Mouse (Mus musculus) kidney, adult 2 months (tissue): Measurements from ENCODE around the gene Fam53a. TPM values are rescaled to one million over a fixed set of nuclear protein-coding genes. Genes with fewer than 3 reads are reported as not detected.

Experiments
- DNase-seq: peaks from one replicate; pipeline ENCODE4 v3.0.0; 2021
- H3K27ac ChIP-seq: fragments of 200-500 bp; 2 replicates; pipeline ENCODE4 v1.5.1; 2012; ENCODE audit warnings: low read depth, low read length, control low read depth, inconsistent platforms; ENCODE audit not compliant: insufficient read depth
- H3K27me3 ChIP-seq: fragments of 200-500 bp; replicated peaks from 2 replicates; pipeline ENCODE4 v1.6.1; 2012; ENCODE audit warnings: mild to moderate bottlenecking, moderate library complexity, low read length, inconsistent platforms; ENCODE audit not compliant: control insufficient read depth, insufficient read depth
- H3K36me3 ChIP-seq: fragments of 200-500 bp; 2 replicates; pipeline ENCODE4 v1.6.1; 2012; ENCODE audit warnings: mild to moderate bottlenecking, moderate library complexity, low read length, inconsistent platforms; ENCODE audit not compliant: control insufficient read depth, insufficient read depth
- H3K4me1 ChIP-seq: fragments of 200-500 bp; 2 replicates; pipeline ENCODE4 v1.6.1; 2011; ENCODE audit warnings: low read length; ENCODE audit not compliant: control insufficient read depth, insufficient read depth
- H3K4me3 ChIP-seq: fragments of 200-500 bp; 2 replicates; pipeline ENCODE4 v1.5.1; 2011; ENCODE audit warnings: mild to moderate bottlenecking, low read depth, low read length, control low read depth; ENCODE audit not compliant: insufficient read depth
- CTCF ChIP-seq: fragments of 200-500 bp; conservative IDR thresholded peaks from 2 replicates; pipeline ENCODE4 v1.5.1; 2011; ENCODE audit warnings: low read depth, mild to moderate bottlenecking, control low read depth, low read length, moderate library complexity, mixed read lengths; ENCODE audit not compliant: insufficient read depth, insufficient read length
- POLR2A ChIP-seq: fragments of 200-500 bp; IDR thresholded peaks from one replicate; pipeline ENCODE4 v1.6.1; 2011; ENCODE audit warnings: low read depth, low read length, control low read depth
- WGBS: fragments of 180-500 bp; shearing (Covaris S2); methylation state at CpG from one replicate; pipeline ENCODE4 v1.1.7; 2018; 5-methylcytosine and 5-hydroxymethylcytosine counted together
- polyA plus RNA-seq: library from polyadenylated mRNA; depleted of rRNA; stranded (reverse); fragments of >200 nt; gene quantifications from 2 replicates; pipeline ENCODE4 v1.2.3, GENCODE M21; 2012; rRNA removed

Gene Fam53a
- polyA plus RNA-seq = 20.8 and 27.1 TPM in 2 replicates

DNA sequence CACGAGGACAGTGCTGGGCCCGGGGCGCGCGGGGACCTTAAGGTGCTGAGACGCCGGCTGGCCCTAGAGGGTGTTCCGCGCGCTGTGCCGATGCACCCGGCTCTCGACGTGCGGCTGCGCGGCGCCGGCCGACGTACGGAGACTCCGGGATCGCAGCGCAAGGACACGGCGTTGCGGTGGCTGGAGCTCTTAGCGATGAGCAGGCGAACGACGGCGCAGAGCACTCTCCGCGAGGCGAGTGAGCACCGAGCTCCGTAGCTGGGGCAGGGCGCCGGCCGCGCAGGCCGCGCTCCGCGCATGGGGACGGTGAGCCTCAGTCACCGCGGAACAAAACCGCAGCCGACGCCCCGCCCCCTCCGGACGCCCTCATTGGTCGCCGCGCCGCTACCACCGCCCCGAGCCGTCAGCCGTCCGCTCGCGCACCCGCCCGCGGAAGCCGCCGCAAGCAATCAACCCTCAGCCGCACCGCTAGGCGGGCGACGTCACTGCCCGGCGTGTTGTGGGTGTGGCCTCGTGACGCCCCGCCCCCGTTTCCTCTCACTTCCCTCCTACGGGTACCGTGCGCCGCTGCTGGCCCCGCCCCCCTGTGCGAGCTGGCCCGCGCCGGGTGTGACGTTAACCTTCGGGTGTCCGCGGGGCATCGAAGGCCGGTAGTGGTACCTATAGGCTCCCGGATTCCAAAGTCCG, at the start of gene Fam53a, which contains the start of gene Gm9903:
Fam53a (minus strand) TSS at position 335 of the 687 bp plus-strand sequence.
Gm9903 (plus strand) TSS at position 625 of the 687 bp plus-strand sequence.
- no peaks in the 10 kb centered on the region for H3K27me3 ChIP-seq
- TF ChIP-seq POLR2A (peak; percentile 94), CTCF (peak; percentile 21; the same call in 1 of the 2 replicates)
- H3K4me3 ChIP-seq = peak within 1 kb of the TSS; percentile 93
- H3K4me1 ChIP-seq = peaks cover 6% of the 10 kb centered on the region; the same call in 1 of the 2 replicates
- DNase-seq = peak; percentile 100
- peak within 1 kb of the TSS; percentile 78 for H3K27ac ChIP-seq
- WGBS = under 1% methylated on average over 94 of the region's 99 CpGs
- H3K36me3 ChIP-seq = no peaks in the 10 kb centered on the region

DNA sequence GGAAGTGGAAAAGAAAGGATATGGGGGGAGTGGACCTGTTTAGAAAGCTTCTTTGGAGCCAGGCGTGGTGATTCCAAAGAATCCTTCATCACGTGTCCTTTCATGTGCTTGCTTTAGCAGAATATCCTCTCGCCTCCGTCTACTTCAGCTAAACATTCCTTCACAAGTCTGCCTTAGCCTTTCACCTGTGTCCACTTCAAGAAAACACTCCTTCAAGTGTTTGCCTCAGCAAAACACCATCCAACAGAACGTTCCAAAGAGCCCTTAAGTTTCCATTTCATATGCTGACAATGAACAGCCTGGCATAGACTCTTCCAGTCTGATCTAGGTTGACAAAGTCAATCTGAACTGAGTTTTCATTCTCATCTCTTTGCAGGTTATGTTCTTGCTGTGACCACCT, 48.8 kb upstream of the Fam53a start:
- WGBS = 75% methylated on average over 5 of the region's 5 CpGs
- no peaks in the 10 kb centered on the region for H3K27me3 ChIP-seq
- DNase-seq = peak; percentile 22
- no peaks in the 10 kb centered on the region for H3K4me1 ChIP-seq
- H3K27ac ChIP-seq = no peak overlapping the region; the same call in 1 of the 2 replicates
- no peaks in the 10 kb centered on the region for H3K36me3 ChIP-seq
- TF ChIP-seq CTCF (no peak), POLR2A (no peak)
- H3K4me3 ChIP-seq = no peak overlapping the region

DNA sequence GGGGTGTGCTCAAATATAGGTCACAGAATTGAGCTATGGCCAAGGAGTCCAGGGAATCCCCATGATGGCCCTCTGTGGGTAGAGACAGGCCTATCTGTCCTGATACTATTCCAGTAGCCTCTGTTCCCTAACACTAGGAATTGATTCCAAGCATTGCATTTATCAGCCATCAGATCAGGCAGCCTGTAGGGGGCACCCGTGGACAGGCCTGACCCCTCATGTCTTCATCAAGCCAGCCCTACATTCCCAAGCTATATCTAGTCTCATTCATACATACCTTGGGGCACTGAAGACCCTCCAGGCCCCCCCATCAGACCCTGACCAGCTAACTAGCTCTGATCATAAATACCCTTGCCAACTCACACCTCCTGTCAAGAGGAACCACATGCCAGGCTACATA, 46.5 kb upstream of the Fam53a start:
- H3K36me3 ChIP-seq = no peaks in the 10 kb centered on the region
- no peaks in the 10 kb centered on the region for H3K27me3 ChIP-seq
- DNase-seq = peak; percentile 62
- H3K4me3 ChIP-seq = no peak overlapping the region
- TF ChIP-seq CTCF (peak; percentile 78), POLR2A (no peak)
- no peak overlapping the region for H3K27ac ChIP-seq
- WGBS = 0% methylated on average over 1 of the region's 1 CpGs
- H3K4me1 ChIP-seq = no peaks in the 10 kb centered on the region

DNA sequence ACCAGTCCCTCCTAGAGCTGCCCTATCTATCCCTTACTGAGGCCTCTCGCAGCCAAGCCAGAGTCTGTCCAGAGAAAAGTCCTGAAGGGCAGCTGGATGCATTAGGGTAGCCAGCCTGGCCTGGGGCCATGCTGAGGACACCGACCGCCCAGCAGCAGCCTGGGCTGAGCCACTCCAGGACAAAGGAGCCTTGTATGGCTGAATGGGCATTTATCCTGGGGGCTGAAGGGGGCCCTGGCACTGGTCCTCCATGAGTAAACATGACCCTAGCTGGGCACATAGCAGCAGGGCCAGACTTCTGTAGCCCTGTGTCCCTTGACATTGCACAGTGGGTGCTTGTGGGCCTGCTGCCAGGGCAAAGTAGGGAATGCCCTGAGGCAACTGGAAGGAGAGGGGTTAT, 45.0 kb upstream of the Fam53a start:
- DNase-seq = no peak
- 71% methylated on average over 3 of the region's 3 CpGs for WGBS
- H3K27me3 ChIP-seq = no peaks in the 10 kb centered on the region
- no peaks in the 10 kb centered on the region for H3K36me3 ChIP-seq
- no peaks in the 10 kb centered on the region for H3K4me1 ChIP-seq
- no peak overlapping the region for H3K27ac ChIP-seq
- TF ChIP-seq POLR2A = no peak
- no peak for TF ChIP-seq CTCF
- no peak overlapping the region for H3K4me3 ChIP-seq

DNA sequence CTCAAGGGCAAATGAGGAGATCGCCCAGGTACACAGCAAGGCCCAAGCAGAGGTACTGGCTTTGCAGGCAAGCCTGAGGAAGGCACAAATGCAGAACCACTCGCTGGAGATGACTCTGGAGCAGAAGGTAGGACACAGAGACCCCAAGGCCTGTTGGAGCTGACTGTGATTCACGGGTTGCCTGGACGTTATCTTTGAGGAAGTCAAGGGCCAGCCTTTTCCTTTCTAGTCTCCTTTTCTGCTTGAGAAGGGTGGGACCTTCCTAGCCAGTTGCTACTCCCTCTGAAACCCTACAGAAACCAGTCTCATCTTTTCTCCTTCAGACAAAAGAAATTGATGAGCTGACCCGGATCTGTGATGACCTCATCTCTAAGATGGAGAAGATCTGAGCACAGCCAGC, 42.2 kb upstream of the Fam53a start:
- Histone ChIP-seq H3K36me3 (no peaks in the 10 kb centered on the region), H3K27ac (no peak overlapping the region), H3K27me3 (no peaks in the 10 kb centered on the region), H3K4me3 (no peak overlapping the region), H3K4me1 (no peaks in the 10 kb centered on the region)
- 75% methylated on average over 5 of the region's 5 CpGs for whole genome bisulfite sequencing
- no peak for DNase-seq
- no peak for TF ChIP-seq POLR2A
- TF ChIP-seq CTCF = no peak

DNA sequence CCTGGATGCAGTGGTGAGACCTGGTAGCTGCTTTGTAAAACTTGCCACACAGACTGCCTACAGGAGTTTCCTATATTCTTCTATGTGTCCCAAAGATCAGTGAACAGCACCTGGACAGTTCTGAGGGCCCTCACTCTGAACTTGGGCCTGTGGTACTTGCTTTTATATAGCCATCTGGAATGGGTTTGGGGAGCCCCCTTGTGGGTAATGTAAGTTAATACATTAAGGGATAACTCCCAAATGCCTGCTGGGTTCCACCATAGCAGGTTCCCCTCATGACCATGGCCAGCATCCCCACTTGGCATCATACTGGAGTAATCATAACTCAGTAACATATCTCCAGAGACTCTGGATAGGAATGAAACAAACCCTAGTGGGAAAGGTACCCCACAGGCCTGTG, 38.8 kb upstream of the Fam53a start:
- no peaks in the 10 kb centered on the region for H3K36me3 ChIP-seq
- no peak overlapping the region for H3K27ac ChIP-seq
- TF ChIP-seq CTCF (peak; percentile 39), POLR2A (no peak)
- peak; percentile 51 for DNase-seq
- no peaks in the 10 kb centered on the region for H3K27me3 ChIP-seq
- H3K4me1 ChIP-seq = no peaks in the 10 kb centered on the region
- H3K4me3 ChIP-seq = no peak overlapping the region

DNA sequence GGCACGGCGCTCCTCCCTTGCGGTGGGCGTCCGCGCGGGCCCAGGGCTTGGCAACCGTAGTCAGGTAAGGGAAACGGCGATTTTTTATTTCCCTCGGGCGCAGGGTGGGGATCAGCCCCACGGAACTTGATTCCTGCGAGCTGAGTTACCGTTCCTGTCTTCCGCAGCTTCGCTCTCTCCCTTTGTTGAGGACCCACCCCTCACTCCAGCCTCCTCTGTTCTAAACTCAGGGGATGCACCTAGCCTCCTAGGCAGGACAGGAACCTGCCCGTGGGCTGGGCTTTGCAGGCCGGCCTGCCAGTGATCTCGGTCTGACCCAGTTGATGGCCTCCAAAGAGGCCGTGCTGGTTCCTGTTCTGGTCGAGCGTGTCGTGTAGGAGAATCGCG, 29.2 kb upstream of the Fam53a start:
- H3K27me3 ChIP-seq = no peaks in the 10 kb centered on the region
- under 1% methylated on average over 26 of the region's 26 CpGs for WGBS
- peak overlapping the region; percentile 72 for H3K4me3 ChIP-seq
- DNase-seq = no peak
- peaks cover 8% of the 10 kb centered on the region; the same call in 1 of the 2 replicates for H3K4me1 ChIP-seq
- H3K36me3 ChIP-seq = no peaks in the 10 kb centered on the region
- H3K27ac ChIP-seq = no peak overlapping the region
- no peak for TF ChIP-seq CTCF
- no peak for TF ChIP-seq POLR2A
